Mouse (Mus musculus) cerebellum, adult 2 months (tissue): ENCODE data around the gene Srpk2.

Source experiments
- CTCF ChIP-seq: fragments of 200-500 bp; IDR thresholded peaks from 2 replicates; pipeline ENCODE4 v1.5.1; 2011; ENCODE audit warnings: low read depth, mild to moderate bottlenecking, control low read depth, low read length, moderate library complexity, borderline replicate concordance; ENCODE audit not compliant: insufficient read depth
- POLR2A ChIP-seq: fragments of 200-500 bp; IDR thresholded peaks from 2 replicates; pipeline ENCODE4 v1.6.1; 2011; ENCODE audit warnings: low read length, control low read depth, borderline replicate concordance; ENCODE audit not compliant: insufficient read depth

GRCm38 (mm10) chr5:23684517-23684916, at the start of gene Srpk2:
- TF ChIP-seq CTCF: no peak
- no peak for TF ChIP-seq POLR2A
